Mouse (Mus musculus) 3T3-L1 (cell line): Measurements from ENCODE around the gene Mark4.

ENCODE experiments used
- DNase-seq: peaks from one replicate; pipeline ENCODE4 v3.0.0-alpha.2; 2015; ENCODE audit warnings: low read depth, low spot score

Gene Mark4

DNA sequence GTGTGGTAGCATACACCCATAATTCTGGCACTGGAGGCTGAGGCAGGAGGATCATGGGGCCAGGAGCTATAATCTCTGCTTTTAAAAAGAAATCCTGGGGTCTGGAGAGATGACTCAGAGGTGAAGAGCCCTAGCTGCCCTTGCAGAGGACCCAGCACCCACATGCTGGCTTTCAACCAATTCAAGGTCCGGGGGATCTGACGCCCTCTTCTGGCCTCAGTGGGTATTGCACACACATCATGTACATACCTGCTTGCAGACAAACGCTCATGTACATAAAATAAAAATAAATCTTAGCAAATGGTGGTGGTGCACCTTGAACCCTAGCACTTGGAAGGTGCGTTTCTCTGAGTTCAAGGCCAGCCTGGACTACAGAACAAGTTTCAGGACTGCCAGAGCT is 57.7 kb downstream of the Mark4 start:
- DNase-seq: no peak

DNA sequence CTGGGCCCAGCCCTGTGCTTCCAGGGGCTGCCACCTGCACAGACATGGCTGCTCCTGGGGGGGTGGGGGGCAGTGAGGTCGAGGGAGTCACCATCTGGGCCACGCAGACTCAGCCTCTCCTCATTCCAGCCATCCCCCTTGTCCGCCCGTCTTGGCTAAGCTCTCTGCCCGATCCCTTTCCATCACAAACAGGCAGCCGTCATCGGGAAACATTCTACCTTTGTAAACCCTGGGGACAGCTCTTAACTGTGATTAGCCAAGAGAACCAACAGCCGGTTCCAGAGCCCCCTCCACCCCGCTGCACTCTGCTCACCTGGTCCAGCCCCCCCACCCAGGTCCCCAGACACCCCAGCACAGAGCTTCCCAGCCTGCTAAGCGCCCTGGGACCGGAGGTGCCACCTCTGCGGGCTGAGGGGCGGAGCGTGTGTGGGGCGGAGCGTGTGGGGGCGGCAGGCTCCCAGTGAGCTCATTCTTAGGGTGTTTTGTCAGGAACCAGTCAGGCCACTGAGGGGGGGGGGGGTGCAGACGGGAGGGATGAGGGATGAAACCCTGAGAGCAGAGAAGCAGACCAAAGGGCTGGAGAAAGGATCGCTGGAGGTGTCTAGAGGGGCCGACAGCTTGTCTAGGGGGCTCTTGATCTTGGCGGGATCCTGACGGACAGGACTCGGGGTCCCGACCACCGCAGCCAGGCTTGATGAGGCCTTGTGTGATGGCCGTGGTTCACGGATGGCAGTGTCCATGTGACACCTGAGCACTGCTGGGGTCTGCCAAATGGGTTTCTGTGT is 58.9 kb downstream of the Mark4 start:
- DNase-seq: peak; percentile 19

DNA sequence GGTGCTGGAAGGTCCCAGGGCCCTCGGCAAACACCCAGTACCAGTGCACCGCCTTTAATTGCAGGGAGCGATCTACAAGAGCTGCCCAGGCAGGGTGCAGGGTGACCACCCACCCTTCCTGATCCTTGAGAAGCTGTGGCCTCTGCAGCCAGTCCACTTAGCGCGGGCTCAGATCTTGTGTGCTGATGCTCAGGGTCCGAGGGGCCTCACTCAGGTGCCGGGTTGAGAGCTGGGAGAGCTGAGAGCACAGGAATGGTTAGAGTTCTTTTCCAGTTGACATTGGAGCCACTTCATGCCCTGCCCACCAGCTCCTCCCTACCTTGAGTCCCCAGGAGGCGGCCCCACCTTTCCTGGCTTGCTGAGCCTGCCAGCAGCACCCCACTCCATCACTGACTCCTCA is 64.1 kb downstream of the Mark4 start:
- DNase-seq: no peak

DNA sequence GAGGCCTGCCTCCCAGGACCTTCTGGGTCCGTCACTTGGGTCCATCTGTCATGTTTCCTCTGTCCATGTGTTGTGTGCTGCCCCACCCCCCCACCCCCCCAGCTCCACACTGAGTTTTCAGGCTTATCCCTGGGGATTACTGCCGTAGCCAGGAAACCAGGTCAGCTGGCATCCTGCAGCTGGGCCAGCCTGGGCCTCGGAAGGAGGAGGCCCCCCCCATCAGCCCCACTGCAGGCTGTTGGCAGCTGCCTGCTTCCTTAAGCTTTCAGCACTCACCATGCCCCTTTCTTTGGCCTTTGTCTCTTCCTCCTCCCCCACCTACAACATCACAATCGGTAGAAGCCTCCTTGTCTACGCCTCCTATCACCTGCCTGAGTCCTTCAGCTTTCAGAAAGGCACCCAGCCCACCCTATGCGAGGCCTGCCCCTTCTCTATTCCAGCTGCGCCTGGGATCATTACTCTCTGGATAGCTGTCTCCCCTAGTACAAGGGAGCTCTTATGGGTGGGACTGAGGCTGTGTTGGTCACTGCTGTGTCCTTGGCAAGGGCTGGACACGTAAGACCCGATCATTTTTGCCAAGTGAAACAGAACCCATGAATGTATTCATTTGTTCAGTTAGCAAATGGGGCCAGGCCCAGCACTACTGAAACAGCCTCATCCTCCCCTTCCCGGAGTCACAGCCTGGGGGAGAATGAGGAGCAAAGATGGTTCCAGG is 69.8 kb downstream of the Mark4 start:
- DNase-seq: no peak

DNA sequence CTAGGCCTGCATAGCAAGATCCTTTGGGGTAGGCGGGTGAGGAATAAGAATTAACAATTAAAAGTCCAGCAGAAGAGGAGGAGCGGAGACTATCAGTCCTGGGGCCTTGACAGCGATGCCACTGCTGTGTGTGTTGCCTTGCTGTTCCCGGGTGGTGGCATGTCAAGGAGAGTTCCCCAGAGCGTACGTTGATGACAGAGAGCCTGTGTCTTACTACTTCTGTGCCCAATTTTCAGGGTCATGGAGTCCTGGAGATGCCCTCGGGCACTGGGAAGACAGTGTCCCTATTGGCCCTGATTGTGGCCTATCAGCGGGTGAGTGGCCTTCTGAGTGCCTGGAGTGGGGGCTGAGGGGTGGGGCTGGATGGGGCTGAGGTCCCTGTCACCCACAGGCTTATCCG is 74.9 kb downstream of the Mark4 start:
- DNase-seq: no peak

DNA sequence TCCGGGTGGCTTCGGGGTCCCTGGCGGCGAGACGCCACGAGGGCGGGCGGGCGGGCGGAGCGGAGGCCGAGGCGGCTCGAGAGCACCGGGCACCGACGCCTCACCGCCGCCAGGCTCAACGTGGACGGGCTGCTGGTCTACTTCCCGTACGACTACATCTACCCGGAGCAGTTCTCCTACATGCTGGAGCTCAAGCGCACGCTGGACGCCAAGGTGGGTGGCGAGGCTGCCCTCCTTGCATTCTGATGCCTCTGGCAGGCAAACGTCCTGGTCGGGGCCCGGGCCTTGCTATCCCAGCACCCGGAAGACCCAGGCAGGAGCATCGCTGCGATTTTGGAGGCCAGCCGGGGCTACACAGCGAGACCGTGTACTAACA is 76.5 kb downstream of the Mark4 start:
- DNase-seq: peak; percentile 28

DNA sequence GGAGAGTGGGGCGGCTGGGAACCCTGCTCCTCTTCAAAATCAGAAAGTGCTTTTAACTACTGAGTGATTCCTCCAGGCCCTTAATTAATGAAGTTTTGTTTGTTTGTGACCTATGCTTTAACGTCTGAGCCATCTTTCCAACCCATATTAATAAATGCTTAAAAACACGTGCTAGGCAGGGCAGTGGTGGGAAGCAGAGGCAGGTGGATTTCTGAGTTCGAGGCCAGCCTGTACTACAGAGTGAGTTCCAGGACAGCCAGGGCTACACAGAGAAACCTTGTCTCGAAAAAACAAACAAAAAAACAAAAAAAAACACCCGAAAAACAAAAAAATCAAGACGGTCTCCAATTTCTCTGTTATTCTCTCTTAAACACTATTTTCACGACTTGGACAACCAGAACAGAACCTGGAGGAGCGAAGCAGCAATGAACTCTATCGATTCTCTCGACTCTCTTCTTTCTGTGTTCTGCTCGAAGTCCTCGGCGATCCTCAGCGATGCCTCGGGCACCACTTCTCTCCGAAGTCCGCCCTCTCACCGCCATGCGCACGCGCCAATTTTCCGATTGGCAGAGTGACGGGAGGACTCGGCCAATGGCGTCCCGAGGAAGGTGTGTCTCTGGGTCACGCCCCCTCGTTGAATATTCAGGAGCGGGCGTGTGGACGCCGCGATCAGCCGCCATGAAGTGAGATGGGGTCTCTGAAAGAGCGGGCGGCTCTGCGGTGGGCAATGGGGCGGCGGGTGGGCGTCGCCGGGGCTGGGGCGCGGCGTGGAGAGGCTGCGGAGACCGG is 77.0 kb downstream of the Mark4 start, which contains the start of gene Ercc2:
Gene Ercc2, plus strand, starts transcription at position 634 of the 789 bp plus-strand sequence.
- DNase-seq: peak; percentile 96

DNA sequence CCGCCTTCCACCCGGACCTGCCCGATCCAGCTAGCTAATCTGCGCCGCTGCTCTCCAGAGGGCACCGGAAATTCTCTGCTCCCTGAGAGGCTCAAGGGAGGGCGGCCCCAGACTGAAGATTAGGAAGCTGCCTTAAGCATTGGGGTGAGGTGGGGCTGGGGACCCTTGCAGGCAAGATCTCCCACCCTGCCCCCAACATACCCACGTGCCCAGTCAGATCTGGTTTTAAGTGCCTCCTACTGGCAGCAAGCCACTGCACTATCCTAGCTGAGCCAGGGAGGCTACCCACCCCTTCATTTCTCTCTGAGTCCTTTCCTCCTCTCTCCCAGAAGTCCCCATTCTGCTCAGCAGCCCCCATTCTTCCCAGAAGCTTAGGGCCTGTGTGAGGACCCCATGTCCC is 80.6 kb downstream of the Mark4 start:
- no peak for DNase-seq

DNA sequence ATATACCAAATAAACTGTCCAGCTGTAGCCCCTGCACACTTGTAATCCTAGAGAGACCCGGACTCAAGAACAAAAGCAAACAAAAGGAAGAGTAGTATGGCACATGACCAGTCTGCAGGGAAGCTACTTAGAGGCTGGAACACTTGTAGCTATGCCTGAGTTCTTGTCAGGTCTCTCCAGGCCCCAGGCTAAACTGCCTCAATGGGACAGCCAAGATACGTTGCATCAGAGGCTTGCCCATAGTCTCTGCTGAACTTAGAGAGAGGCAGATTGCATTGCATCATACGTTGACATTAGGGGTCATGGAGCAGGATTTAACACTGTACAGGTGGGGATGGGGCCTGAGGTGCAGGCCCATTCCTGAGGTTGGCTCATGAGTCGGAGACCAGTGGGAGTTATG is 82.6 kb downstream of the Mark4 start:
- no peak for DNase-seq

DNA sequence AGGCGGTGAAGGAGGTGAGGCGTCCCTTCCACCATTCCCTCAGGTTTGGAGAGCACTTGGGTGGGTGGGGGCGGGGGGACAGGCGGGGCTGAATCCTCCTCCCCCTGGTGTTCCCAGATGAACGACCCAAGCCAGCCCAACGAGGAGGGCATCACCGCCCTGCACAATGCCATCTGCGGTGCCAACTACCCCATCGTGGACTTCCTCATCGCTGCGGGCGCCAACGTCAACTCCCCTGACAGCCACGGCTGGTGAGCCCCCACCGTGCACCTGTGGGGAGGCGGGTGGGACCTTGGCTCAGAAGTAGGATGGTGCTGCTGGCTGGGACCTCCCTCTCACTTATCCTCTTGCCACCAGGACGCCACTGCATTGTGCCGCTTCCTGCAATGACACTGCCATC is 83.3 kb downstream of the Mark4 start:
- DNase-seq: no peak
